Mouse (Mus musculus) right cerebral cortex, adult 2 months (tissue): ENCODE data around the gene Sycp2l.
"Not testable (repeated sequence)": the region's sequence is repeated elsewhere in the genome, so short reads cannot be mapped to it uniquely, and the experiment has no call there.

Experiments used
- DNase-seq, 2 experiments: peaks; one replicate each; pipeline ENCODE4 v3.0.0; 2021 to 2022; ENCODE audit warnings: low spot score in 2 of 2

Gene Sycp2l

DNA sequence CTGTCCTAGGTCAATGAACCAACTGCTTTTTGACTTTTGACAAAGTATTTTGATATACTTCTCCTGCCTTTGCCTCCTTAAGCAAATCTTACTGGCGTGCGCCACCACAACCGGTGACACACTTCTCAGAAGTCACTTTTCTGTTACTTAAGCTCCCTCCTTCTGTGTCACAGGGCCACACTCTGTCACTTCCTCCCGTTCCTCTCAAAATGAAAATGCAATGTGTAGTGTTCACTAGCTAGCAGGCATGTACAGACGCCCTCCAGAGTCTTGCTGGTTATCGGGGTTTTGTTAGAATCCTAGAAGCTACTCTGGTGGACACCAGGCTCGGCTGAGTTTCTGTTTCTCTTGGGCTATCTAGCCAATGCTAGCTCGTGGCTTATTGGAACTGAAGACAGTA lies 14.2 kb downstream of the Sycp2l start:
- DNase-seq = no peak

DNA sequence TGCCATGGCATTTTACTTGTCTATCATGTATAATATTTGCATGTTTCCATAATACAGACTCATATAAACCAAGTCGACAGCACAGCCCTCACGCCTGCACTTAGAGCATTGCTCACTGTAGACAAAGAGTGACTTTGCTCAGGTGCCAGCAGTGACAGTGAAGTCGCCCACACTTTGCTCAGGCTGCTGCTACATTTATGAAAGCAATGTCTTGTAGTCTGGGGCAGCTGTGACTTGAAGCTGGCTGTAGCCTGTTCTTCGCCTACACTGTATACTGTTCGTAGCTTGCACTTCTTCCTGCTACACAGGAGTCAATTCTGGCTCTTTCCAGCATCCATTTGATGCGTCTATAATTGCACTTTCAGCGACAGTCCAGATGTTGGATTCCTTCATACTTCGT lies 15.0 kb downstream of the Sycp2l start:
- peak; percentile 40 to 47 for DNase-seq

DNA sequence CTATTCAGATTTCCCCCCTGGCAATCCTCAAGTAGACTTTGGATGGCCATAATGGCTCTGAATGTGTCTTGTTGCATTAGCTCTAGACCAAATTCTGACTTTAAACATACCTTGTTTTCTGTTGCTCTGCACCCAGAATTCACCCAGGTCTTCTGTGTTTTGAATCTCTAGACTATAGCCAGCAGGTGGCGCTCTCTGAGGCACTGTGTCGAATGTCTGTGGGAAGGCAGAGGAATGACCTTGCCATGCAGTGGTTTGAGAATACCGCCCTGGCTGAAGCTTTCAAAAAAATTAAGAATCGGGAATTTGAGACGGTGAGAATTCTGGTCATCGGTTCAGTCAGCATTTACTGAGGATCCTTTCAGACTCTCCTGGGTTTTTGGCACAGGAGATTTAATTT lies 20.8 kb downstream of the Sycp2l start:
- peak; percentile 60 to 63 for DNase-seq

DNA sequence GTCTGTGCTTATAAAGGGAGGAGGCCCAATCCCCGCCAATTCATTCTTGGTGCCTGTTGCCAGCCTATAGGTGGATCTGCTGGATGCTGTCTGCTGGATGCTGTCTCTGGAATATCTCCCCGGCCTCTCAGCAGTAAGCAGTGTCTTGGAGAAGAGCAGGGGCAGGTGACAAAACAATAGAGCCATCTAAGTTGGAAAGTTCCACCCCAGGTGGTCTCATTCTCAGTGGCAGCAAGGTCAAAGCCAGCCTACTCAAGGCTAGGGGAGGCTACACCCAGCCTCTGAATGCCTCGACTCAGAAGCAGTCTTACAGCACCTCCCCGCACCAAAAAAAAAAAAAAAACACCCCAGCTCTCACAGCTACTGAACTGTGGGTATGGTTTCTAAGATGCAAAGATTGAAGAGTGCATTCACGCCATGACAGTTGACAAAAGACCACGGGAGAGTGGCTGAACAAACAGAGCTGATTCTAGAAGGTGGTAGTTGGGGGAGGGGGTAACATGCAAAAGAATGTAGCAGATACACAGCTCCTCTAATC lies 31.4 kb downstream of the Sycp2l start:
- DNase-seq = no peak

DNA sequence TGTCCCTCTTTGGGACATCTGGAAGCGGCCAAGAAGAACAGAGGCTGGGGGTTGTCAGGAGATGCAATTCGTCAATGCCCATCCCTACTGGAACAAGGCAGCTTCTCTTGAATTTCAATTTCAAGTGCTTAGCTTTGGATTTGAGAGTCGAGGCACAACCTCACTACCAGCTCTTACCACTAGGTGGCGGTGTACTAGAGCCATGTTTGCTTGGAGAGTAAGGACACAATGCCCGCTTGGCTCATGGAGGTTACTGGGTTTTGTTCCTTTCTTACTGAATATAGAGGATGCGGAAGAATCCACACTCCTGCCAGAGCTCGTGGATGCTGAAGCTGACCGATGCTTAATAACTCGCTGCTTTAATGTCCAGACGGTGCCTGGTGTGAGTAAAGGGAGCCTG lies 32.2 kb downstream of the Sycp2l start:
- DNase-seq = peak; percentile 78 to 80

DNA sequence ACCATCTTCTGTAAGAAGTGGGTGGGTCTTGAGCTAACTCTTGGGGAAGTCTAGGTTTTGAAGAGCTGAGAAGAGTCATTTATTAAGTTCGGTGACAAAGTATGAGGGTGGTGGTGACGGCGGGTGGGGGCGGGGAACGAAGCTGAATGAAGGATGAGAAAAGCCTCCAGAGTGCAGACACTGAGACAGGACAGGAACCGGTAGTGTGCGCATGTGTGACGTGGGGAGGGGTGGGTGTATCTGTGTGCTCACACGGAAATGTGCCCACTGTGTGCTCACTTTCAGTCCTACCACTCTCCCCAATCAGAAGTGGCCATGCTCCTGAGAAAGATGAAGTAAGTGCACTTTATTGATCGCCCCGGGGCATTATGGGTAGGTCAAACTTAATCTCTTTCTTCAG lies 39.0 kb downstream of the Sycp2l start:
- no peak for DNase-seq

DNA sequence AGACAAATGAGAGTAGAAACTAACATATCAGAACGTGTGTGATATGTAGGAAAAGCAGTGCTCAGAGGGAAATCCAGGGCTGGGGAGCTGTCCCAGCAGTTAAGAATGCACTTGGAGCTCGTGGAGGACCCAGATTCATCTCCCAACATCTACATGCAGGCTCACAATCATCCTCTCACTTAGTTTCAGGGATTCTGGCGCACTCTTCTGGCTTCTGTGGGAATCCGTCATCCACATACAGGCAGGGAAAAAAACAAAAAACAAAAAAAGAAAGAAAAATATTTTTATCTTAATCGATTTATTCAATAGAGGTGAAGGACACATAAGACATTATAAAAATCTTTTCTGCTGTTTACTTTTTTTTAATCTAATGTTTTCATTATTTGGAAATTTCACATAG lies 44.3 kb downstream of the Sycp2l start:
- no peak for DNase-seq

DNA sequence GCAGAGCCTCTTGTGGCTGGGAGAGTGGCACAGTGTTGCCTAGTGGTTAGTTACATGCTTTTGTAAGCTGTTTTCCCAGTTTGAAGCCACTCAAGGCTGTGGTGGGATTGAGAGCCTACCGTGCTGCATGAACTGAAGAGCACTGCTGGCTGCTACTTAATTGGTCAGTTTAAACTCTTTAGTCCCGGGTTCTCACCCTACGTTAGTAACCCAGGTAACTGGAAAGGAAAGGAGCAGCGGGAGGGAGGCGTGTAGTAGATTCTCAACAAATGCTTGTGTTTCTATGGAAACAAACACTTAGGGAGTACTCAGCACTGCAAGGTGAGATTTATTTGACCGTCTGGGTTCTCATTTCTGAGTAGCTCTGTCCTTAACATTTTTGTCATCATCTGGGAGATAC lies 73.8 kb downstream of the Sycp2l start:
- DNase-seq = no peak

DNA sequence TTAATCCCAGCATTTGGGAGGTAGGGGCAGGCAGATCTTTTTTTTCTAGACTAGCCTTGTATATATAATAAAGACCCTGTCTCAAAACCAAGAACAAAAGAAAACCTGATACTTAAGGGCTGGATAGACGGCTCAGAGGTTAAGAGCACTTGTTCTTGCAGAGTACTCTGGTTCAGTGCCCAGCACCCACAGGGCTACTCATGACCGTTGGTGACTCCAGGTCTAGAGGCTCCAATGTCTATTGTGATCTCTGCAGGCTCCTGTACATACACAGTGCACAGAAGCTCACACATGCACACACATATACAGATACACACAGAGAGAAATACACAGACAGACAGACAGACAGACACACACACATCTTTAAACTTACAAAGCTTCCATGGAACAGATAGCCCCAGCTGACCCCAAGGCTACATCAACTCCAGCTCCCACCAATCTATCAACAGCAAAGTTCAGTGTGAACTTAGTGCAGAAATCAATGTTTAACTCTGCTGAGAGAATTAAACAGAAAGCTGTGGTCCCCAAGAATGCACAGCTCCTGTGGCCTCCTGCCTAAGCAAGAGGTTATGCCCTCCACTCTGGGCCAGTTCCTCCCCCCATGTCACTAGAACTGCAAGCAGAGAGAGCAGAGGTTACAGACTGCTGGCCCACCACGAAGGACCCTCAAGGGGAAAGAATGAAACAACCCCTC lies 81.7 kb downstream of the Sycp2l start:
- DNase-seq = no peak

DNA sequence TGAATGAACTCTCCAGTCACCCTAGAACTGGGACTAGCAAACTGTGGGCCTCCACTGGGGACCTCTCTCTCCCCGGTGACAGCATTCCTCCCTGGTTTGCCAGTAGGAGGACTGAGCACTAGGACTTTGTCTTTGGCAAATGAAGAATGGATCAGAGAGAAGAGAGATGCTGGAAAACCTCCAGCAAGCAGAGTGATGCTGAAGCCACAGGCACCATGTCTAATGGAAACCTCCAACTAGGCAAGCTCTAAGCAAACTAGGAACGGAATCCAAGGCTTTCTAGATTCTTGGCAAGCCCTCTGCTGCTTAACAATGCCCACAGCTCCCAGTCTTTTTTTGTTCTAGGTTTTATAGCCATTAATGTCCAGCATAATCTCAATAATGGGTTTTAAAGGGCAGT lies 86.8 kb downstream of the Sycp2l start:
- DNase-seq = no peak

DNA sequence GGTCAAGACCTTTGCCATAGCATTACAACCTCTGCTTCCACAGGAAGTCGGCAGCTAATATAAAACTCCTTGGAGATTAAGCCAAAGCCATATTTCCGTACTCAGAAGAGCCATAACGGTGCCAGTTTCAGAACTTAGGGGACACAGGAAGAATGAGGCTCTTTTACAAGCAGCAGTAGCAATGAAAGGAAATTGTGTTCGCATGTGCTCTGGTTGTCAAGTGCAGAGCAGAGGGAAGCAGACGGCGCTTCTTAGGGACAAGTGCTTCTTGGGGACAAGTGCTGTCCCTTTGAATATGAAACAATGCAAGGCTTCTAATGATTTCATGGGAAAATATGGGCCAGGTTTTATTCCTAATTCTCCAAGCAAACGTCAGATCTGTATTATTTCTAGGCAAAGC lies 89.2 kb downstream of the Sycp2l start:
- DNase-seq = no peak

DNA sequence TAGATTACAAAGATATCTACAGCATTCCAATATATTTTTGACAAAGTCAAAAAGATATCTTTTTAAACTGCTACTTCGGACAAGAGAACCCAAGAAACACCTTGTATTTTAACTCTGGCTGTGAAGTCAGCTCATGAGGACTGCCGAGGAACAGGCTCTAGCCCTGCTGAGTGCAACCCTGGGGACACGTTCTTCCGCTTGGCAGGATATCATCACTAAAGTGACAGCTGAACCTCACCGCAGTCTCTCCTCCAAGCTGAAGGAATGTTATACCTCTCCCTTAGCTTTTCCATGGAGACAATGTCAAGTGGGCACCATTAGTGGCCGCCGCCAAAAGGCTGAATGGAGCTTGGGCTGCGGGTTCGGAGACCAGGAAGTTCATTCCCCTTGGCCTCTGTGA lies 89.6 kb downstream of the Sycp2l start:
- DNase-seq = no peak

DNA sequence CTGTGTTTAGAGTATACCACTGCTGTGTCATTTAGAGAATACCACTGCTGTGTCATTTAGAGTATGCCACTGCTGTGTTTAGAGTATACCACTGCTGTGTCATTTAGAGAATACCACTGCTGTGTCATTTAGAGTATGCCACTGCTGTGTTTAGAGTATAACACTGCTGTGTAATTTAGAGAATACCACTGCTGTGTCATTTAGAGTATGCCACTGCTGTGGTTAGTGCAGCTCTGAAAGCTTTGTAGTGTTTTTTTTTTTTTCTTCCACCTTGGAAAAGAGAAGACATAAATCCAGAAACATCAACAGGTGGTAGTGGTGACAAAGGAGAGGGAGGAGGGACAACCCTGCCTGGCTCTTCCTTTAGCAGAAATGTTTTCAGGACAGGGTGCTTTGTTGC lies 91.5 kb downstream of the Sycp2l start:
- DNase-seq = not testable (repeated sequence)

DNA sequence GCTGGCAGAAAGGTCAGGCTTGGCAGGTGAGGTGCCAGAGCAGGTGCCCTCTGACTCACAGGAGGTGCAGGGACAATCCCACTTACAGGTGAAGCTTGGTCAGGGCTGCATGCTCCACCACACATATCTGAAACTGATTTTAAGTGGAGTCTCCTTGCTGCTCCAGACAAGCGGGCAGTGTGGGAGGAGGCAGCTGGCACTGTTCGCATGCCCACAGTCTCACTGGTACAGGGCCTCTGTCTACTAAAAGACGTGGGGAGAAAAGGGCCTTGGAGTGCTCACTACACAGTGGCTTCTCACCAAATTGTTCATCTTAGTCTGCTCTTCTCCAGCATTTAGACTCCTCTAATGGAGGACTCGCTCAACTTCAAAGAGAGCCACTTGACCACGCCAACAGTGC lies 92.1 kb downstream of the Sycp2l start:
- DNase-seq = peak; percentile 42 to 57

DNA sequence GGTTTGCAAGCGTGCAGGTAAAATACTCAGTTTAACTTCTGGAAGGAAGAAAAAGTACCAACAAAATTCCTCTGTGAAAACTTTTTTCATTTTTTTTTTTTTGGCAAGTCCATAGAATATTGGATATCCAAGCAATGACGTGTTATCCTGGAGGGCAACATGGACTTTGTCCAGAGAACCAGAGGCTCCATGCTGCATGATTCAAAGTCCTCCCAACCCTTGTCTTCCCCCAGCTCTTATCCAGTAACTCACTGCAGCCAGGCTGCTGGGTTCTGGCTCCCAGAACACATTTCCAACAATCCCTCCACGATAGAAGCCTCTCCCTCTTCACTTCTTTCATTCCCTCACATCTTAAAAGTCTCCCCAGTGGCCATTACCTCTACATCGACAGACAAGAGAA lies 97.2 kb downstream of the Sycp2l start:
- DNase-seq = no peak

DNA sequence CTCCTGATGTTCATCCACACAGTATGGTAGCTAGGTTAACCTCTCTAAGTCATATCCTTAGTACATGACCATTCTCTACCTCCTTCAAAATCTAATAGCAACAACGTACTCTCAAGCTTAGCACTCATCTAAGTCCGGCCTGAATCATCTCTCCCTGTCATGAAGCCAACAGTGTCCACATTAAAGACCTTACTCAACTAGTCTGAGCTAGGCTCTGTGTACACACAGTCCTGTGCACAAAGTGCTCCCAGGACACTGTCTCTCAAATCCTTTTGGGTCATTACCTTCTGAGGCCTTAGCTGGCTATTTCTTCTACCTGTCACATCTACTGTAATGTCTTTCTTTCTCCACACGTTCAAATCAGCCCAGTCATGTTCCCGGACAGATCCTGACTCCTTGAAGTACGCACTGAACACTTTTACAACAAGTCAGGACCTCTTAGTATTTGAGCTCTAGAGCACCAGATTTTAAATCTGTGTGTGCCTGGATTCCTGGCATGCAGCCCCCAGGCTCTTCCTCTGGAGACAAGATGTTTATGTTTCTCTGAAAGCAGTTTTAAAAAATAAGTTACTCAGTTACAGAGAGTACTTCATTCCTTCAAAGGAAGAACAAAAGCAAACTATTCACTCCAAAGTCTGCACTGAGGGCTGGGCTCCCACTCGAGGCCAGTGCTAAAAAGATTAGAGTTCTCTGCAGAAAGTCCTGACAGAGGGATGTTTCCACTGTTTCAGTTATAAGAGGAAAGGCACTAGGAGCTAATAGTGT lies 98.6 kb downstream of the Sycp2l start:
- no peak for DNase-seq

DNA sequence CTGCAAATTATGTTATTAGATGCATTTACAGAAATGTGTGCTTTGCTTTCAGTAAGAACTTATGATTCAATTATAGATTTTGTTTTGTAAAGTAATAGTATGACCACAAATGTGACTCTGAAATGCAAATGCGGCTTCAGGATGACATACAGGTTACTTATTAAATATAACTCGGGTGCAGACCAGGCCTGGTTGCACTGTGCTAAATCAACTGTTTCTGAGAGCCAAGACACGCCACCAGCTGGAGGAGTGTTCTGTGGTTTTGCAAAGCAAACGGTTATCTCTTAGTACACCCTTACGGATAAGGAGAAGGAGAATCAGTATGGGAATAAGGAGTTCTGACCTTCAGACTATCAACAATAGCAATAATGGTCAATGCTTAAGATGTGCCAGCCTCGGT lies 101.6 kb downstream of the Sycp2l start:
- no peak for DNase-seq

DNA sequence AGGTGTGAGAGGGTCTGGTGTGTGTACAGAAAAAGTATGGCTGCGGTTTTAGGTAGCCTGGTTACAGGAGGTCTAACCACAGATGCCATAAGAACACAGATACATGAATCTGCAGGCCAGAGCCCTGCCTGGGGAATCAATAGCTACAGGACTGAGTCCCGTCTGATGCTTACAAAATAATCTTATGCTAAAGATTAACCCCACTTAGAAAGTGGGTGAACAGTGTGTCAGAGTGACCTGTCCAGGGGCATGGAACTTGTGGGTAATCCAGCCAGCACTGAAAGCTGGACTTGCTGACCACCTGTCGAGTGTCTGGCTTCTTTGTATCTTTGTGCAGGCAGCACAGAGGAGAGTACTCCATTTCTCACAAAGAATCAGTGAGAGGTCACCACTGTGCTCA lies 102.1 kb downstream of the Sycp2l start:
- no peak for DNase-seq

DNA sequence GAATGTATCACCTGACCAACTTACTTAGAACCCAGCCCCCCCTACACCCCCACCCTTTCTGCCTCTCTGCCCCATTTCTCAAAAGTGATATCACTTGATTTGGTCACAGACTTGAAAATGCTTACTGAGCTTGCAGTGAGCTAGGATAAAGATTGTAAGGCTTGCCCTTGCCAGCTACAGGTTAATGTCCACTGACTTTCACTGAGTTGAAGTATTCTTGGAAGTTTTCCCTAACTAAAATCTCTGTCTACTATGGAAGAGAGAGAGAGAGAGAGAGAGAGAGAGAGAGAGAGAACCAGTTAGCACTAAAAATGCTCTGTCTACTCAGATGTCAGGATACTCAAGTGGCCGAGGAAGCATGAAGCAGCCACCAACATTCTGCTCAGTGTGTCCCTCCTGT lies 104.9 kb downstream of the Sycp2l start:
- DNase-seq = peak in 1 of 2 experiments; percentile 13

DNA sequence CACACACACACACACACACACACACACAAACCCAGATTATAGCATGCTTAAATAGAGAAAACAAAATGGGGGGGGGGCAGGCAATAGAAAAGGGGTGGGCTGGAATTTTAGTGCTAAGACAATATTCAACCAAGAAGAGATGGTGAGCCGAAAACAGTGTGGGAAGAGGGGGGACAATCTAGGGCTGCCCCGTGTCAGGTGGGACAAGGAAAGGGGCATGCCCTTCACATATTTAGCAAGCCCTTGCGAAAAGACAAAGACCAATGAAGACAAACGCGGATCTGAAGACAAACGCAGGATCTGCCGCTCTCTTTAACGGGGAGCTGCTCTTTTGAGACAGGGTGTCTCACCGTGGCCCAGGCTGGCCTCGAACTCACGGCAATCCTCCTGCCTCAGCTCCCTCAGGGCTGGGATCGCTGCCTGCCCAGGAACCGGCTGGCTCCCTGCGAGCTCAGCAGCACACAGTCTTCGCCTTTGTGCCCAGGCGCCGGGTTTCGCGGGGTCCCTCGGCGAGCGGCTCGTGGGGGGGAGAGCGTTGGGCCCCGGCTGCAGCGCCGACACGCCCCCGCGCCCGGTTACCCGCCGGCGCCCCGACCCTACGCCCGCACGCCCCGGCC lies 105.7 kb downstream of the Sycp2l start:
- DNase-seq = peak in 1 of 2 experiments; percentile 38

DNA sequence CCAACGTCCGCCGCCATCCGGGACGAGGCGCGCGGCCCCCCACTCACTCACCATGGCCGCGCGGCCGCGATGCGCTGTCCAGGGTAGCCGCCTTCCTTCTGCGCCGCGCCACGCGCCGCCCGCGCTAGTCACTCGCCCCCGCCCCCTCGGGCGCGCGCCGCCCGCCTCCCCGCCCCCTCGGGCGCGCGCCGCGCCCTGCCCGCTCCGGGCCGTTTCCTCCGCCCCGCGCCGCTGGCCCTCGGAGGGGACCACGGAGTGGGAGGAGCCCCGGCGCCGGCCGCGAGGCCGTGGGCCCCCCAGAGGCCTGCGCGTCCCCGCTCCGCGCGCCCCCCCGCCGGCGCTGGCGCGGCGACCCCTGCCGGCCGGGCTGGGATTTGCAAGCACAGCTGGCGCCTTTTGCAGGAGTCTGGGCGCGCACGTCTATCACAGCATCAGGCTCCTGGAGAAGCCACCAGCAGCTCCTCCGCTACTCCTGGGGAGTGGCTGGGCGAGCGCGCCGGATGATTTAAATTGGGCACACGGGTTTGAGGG lies 106.3 kb downstream of the Sycp2l start, which contains the start of gene Elovl2:
TSS of gene Elovl2 (minus strand) at position 102 of the 531 bp plus-strand sequence.
- peak; percentile 38 to 52 for DNase-seq
